Mouse (Mus musculus) hindbrain, embryonic 13.5 days (tissue): ENCODE measurements around the gene Hhat. TPM values are rescaled to one million over a fixed set of nuclear protein-coding genes. Genes with fewer than 3 reads are reported as not detected.

Experiments
- ATAC-seq: fragments of 200-750 bp; cut with Nextera tagmentation; 2 replicates; pipeline ENCODE4 v1.8.0; 2017; ENCODE audit warnings: moderate TSS enrichment; ENCODE audit not compliant: low FRiP score
- H3K27ac ChIP-seq: fragments of 300-500 bp; sonication (generic); 2 replicates; pipeline ENCODE4 v1.5.1; 2015; ENCODE audit warnings: inconsistent platforms, mild to moderate bottlenecking, moderate library complexity
- H3K27me3 ChIP-seq: fragments of 300-500 bp; sonication (generic); 2 replicates; pipeline ENCODE4 v1.6.1; 2015; ENCODE audit warnings: mild to moderate bottlenecking, inconsistent platforms
- H3K36me3 ChIP-seq: fragments of 300-500 bp; sonication (generic); 2 replicates; pipeline ENCODE4 v1.6.1; 2015; ENCODE audit warnings: mild to moderate bottlenecking, inconsistent platforms
- H3K4me1 ChIP-seq: fragments of 300-500 bp; sonication (generic); replicated peaks from 2 replicates; pipeline ENCODE4 v1.6.1; 2015; ENCODE audit warnings: inconsistent platforms
- H3K4me2 ChIP-seq: fragments of 300-500 bp; sonication (generic); 2 replicates; pipeline ENCODE4 v1.6.1; 2015; ENCODE audit warnings: inconsistent platforms, mild to moderate bottlenecking, moderate library complexity
- H3K4me3 ChIP-seq: fragments of 300-500 bp; sonication (generic); 2 replicates; pipeline ENCODE4 v1.5.1; 2015; ENCODE audit warnings: mild to moderate bottlenecking, inconsistent platforms
- H3K9ac ChIP-seq: fragments of 300-500 bp; sonication (generic); 2 replicates; pipeline ENCODE4 v1.6.1; 2015; ENCODE audit warnings: mild to moderate bottlenecking, inconsistent platforms
- H3K9me3 ChIP-seq: fragments of 300-500 bp; sonication (generic); 2 replicates; pipeline ENCODE4 v1.6.1; 2016; ENCODE audit warnings: inconsistent platforms
- WGBS: fragments of 180-500 bp; shearing (Covaris S2); methylation state at CpG from one replicate; pipeline ENCODE4 v1.1.7; 2015; 5-methylcytosine and 5-hydroxymethylcytosine counted together
- polyA plus RNA-seq: library from polyadenylated mRNA; unstranded; fragments of >200 nt; fragmentation: Nextera tagmentation; extraction: Ambion mirVana; gene quantifications from 2 replicates; pipeline ENCODE4 v1.2.1, GENCODE M21; 2015

Gene Hhat
- polyA plus RNA-seq, 1 experiment from 2014 or later = 3.6 TPM

GRCm38 (mm10) chr1:192657417-192657816 lies 113.6 kb downstream of the Hhat start:
- Histone ChIP-seq H3K36me3 (0 out of 2 replicates have a peak, but pooled peaks cover 5% of the 10 kb centered on the region), H3K4me1 (no peaks in the 10 kb centered on the region), H3K9me3 (no peaks in the 10 kb centered on the region), H3K4me2 (no peak overlapping the region), H3K27me3 (no peaks in the 10 kb centered on the region), H3K27ac (no peak overlapping the region), H3K9ac (no peak overlapping the region), H3K4me3 (no peak overlapping the region)
- WGBS = 84% methylated on average over 6 of the region's 6 CpGs
- no peak for ATAC-seq

- H3K36me3 ChIP-seq = no peaks in the 10 kb centered on the region
- H3K27me3 ChIP-seq = no peaks in the 10 kb centered on the region
- peaks cover 5% of the 10 kb centered on the region; the same call in 1 of the 2 replicates for H3K4me1 ChIP-seq
- H3K4me2 ChIP-seq = no peak overlapping the region
- H3K27ac ChIP-seq = no peak overlapping the region
- no peak for ATAC-seq
- H3K4me3 ChIP-seq = no peak overlapping the region
- no peak overlapping the region for H3K9ac ChIP-seq
- H3K9me3 ChIP-seq = no peaks in the 10 kb centered on the region
- 77% methylated on average over 8 of the region's 8 CpGs for WGBS
Measured at GRCm38 (mm10) chr1:192651981-192652605, 118.9 kb downstream of the Hhat start.

GRCm38 (mm10) chr1:192650586-192650985 lies 120.4 kb downstream of the Hhat start:
- no peak for ATAC-seq
- Histone ChIP-seq H3K4me1 (peaks cover 5% of the 10 kb centered on the region; the same call in 1 of the 2 replicates), H3K4me3 (no peak overlapping the region), H3K9ac (no peak overlapping the region), H3K27me3 (no peaks in the 10 kb centered on the region), H3K36me3 (no peaks in the 10 kb centered on the region), H3K4me2 (no peak overlapping the region), H3K27ac (no peak overlapping the region), H3K9me3 (no peaks in the 10 kb centered on the region)
- 85% methylated on average over 7 of the region's 7 CpGs for WGBS

GRCm38 (mm10) chr1:192650023-192650422 lies 121.0 kb downstream of the Hhat start:
- no peak overlapping the region for H3K27ac ChIP-seq
- H3K9me3 ChIP-seq = no peaks in the 10 kb centered on the region
- no peak overlapping the region for H3K4me2 ChIP-seq
- WGBS = 90% methylated on average over 4 of the region's 4 CpGs
- no peaks in the 10 kb centered on the region for H3K27me3 ChIP-seq
- H3K36me3 ChIP-seq = no peaks in the 10 kb centered on the region
- no peak for ATAC-seq
- H3K4me3 ChIP-seq = no peak overlapping the region
- H3K9ac ChIP-seq = no peak overlapping the region
- H3K4me1 ChIP-seq = peaks cover 5% of the 10 kb centered on the region; the same call in 1 of the 2 replicates

- Histone ChIP-seq H3K36me3 (no peaks in the 10 kb centered on the region), H3K9me3 (no peaks in the 10 kb centered on the region), H3K4me2 (no peak overlapping the region), H3K4me1 (peaks cover 5% of the 10 kb centered on the region; the same call in 1 of the 2 replicates), H3K27me3 (no peaks in the 10 kb centered on the region), H3K27ac (no peak overlapping the region), H3K4me3 (no peak overlapping the region), H3K9ac (no peak overlapping the region)
- 67% methylated on average over 3 of the region's 3 CpGs for WGBS
- no peak for ATAC-seq
Measured at GRCm38 (mm10) chr1:192649233-192649632, 121.8 kb downstream of the Hhat start.

- Histone ChIP-seq H3K4me2 (no peak overlapping the region), H3K4me3 (no peak overlapping the region), H3K27ac (no peak overlapping the region), H3K36me3 (no peaks in the 10 kb centered on the region), H3K27me3 (no peaks in the 10 kb centered on the region), H3K4me1 (peaks cover 5% of the 10 kb centered on the region; the same call in 1 of the 2 replicates), H3K9ac (no peak overlapping the region), H3K9me3 (no peaks in the 10 kb centered on the region)
- WGBS = 61% methylated on average over 2 of the region's 2 CpGs
- ATAC-seq = no peak
Measured at GRCm38 (mm10) chr1:192647361-192647760, 123.7 kb downstream of the Hhat start.

GRCm38 (mm10) chr1:192642126-192642525 lies 128.9 kb downstream of the Hhat start:
- Histone ChIP-seq H3K27ac (no peak overlapping the region), H3K4me1 (peaks cover 16% of the 10 kb centered on the region), H3K4me3 (no peak overlapping the region), H3K9me3 (no peaks in the 10 kb centered on the region), H3K27me3 (no peaks in the 10 kb centered on the region), H3K4me2 (no peak overlapping the region), H3K36me3 (no peaks in the 10 kb centered on the region), H3K9ac (no peak overlapping the region)
- 81% methylated on average over 2 of the region's 2 CpGs for WGBS
- ATAC-seq = no peak

- Histone ChIP-seq H3K4me2 (no peak overlapping the region), H3K36me3 (no peaks in the 10 kb centered on the region), H3K4me3 (no peak overlapping the region), H3K27me3 (no peaks in the 10 kb centered on the region), H3K9me3 (no peaks in the 10 kb centered on the region), H3K4me1 (peaks cover 16% of the 10 kb centered on the region), H3K9ac (no peak overlapping the region), H3K27ac (no peak overlapping the region)
- WGBS = 77% methylated on average over 3 of the region's 3 CpGs
- ATAC-seq = no peak
Measured at GRCm38 (mm10) chr1:192639175-192639574, 131.8 kb downstream of the Hhat start.

- Histone ChIP-seq H3K36me3 (no peaks in the 10 kb centered on the region), H3K27me3 (no peaks in the 10 kb centered on the region), H3K9ac (no peak overlapping the region), H3K4me3 (no peak overlapping the region), H3K9me3 (no peaks in the 10 kb centered on the region), H3K4me2 (no peak overlapping the region), H3K27ac (no peak overlapping the region), H3K4me1 (no peaks in the 10 kb centered on the region)
- no peak for ATAC-seq
- WGBS = 81% methylated on average over 2 of the region's 2 CpGs
Measured at GRCm38 (mm10) chr1:192621843-192622242, 149.2 kb downstream of the Hhat start.

- Histone ChIP-seq H3K4me3 (no peak overlapping the region), H3K27ac (no peak overlapping the region), H3K9me3 (no peaks in the 10 kb centered on the region), H3K9ac (no peak overlapping the region), H3K27me3 (no peaks in the 10 kb centered on the region), H3K36me3 (no peaks in the 10 kb centered on the region), H3K4me1 (peaks cover 5% of the 10 kb centered on the region), H3K4me2 (no peak overlapping the region)
- WGBS = 51% methylated on average over 6 of the region's 6 CpGs
- ATAC-seq = no peak
Measured at GRCm38 (mm10) chr1:192613271-192613670, 157.8 kb downstream of the Hhat start.

- 90% methylated on average over 11 of the region's 11 CpGs for WGBS
- no peak for ATAC-seq
- Histone ChIP-seq H3K27ac (no peak overlapping the region), H3K9me3 (no peaks in the 10 kb centered on the region), H3K27me3 (no peaks in the 10 kb centered on the region), H3K4me2 (no peak overlapping the region), H3K4me3 (no peak overlapping the region), H3K36me3 (no peaks in the 10 kb centered on the region), H3K4me1 (peaks cover 5% of the 10 kb centered on the region), H3K9ac (no peak overlapping the region)
Measured at GRCm38 (mm10) chr1:192611996-192612739, 158.9 kb downstream of the Hhat start.

GRCm38 (mm10) chr1:192606876-192607275 lies 164.1 kb downstream of the Hhat start:
- ATAC-seq = no peak
- no peaks in the 10 kb centered on the region for H3K27me3 ChIP-seq
- 88% methylated on average over 8 of the region's 8 CpGs for WGBS
- no peak overlapping the region for H3K4me3 ChIP-seq
- H3K4me1 ChIP-seq = peaks cover 13% of the 10 kb centered on the region
- no peak overlapping the region for H3K27ac ChIP-seq
- no peaks in the 10 kb centered on the region for H3K9me3 ChIP-seq
- no peak overlapping the region for H3K9ac ChIP-seq
- H3K4me2 ChIP-seq = no peak overlapping the region
- no peaks in the 10 kb centered on the region for H3K36me3 ChIP-seq

GRCm38 (mm10) chr1:192604413-192604812 lies 166.6 kb downstream of the Hhat start:
- WGBS = 37% methylated on average over 5 of the region's 5 CpGs
- peaks cover 13% of the 10 kb centered on the region for H3K4me1 ChIP-seq
- H3K27ac ChIP-seq = no peak overlapping the region
- no peak overlapping the region for H3K4me3 ChIP-seq
- H3K36me3 ChIP-seq = no peaks in the 10 kb centered on the region
- no peak overlapping the region for H3K9ac ChIP-seq
- no peaks in the 10 kb centered on the region for H3K27me3 ChIP-seq
- no peak overlapping the region for H3K4me2 ChIP-seq
- no peak for ATAC-seq
- no peaks in the 10 kb centered on the region for H3K9me3 ChIP-seq
